Mouse (Mus musculus) midbrain, embryonic 13.5 days (tissue): ENCODE measurements around the gene Cyp2b19. TPM values are rescaled to one million over a fixed set of nuclear protein-coding genes. Genes with fewer than 3 reads are reported as not detected.

ENCODE experiments used
- ATAC-seq: fragments of 200-750 bp; cut with Nextera tagmentation; 2 replicates; pipeline ENCODE4 v1.8.0; 2017; ENCODE audit warnings: mild to moderate bottlenecking, moderate TSS enrichment, moderate library complexity
- H3K27ac ChIP-seq: fragments of 300-500 bp; sonication (generic); 2 replicates; pipeline ENCODE4 v1.5.1; 2015; ENCODE audit warnings: inconsistent platforms, mild to moderate bottlenecking, moderate library complexity
- H3K27me3 ChIP-seq: fragments of 300-500 bp; sonication (generic); 2 replicates; pipeline ENCODE4 v1.6.1; 2015; ENCODE audit warnings: mild to moderate bottlenecking, inconsistent platforms
- H3K36me3 ChIP-seq: fragments of 300-500 bp; sonication (generic); 2 replicates; pipeline ENCODE4 v1.6.1; 2015; ENCODE audit warnings: mild to moderate bottlenecking, inconsistent platforms
- H3K4me1 ChIP-seq: fragments of 300-500 bp; sonication (generic); replicated peaks from 2 replicates; pipeline ENCODE4 v1.6.1; 2015; ENCODE audit warnings: inconsistent platforms
- H3K4me2 ChIP-seq: fragments of 300-500 bp; sonication (generic); replicated peaks from 2 replicates; pipeline ENCODE4 v1.6.1; 2015; ENCODE audit warnings: moderate library complexity, mild to moderate bottlenecking, inconsistent platforms
- H3K4me3 ChIP-seq: fragments of 300-500 bp; sonication (generic); replicated peaks from 2 replicates; pipeline ENCODE4 v1.5.1; 2015; ENCODE audit warnings: mild to moderate bottlenecking, inconsistent platforms
- H3K9ac ChIP-seq: fragments of 300-500 bp; sonication (generic); replicated peaks from 2 replicates; pipeline ENCODE4 v1.6.1; 2015; ENCODE audit warnings: mild to moderate bottlenecking, inconsistent platforms
- H3K9me3 ChIP-seq: fragments of 300-500 bp; sonication (generic); 2 replicates; pipeline ENCODE4 v1.6.1; 2016; ENCODE audit warnings: mild to moderate bottlenecking, inconsistent platforms
- WGBS: fragments of 180-500 bp; shearing (Covaris S2); methylation state at CpG from one replicate; pipeline ENCODE4 v1.1.7; 2015; 5-methylcytosine and 5-hydroxymethylcytosine counted together
- polyA plus RNA-seq: library from polyadenylated mRNA; unstranded; fragments of >200 nt; fragmentation: Nextera tagmentation; extraction: Ambion mirVana; gene quantifications from 2 replicates; pipeline ENCODE4 v1.2.1, GENCODE M21; 2015

The Cyp2b19 gene
- 0.27 and 0.38 TPM in 2 replicates for polyA plus RNA-seq

DNA sequence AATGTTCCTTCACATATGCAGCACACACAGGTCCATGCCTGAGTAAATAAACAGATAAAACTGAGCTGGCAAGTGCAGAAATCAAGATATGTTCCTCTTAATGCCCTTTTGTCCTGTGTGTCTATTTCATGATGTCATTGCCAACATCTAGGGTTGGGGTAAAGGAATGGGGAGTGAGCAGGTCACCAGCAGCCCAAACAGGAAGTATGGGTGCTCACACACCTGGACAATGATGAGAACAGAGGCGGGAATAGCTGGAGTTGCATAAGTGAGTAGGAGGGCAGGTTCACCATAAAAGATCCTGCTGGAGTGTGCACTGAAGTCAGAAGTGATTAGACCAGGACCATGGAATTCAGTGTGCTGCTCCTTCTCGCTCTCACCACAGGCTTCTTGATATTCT lies at the start of gene Cyp2b19:
Gene Cyp2b19 (plus strand): TSS at position 301 of the 400 bp plus-strand sequence.
- H3K9me3 ChIP-seq: peaks cover 5% of the 10 kb centered on the region; the same call in 1 of the 2 replicates
- no peak for ATAC-seq
- no peak within 1 kb of the TSS for H3K9ac ChIP-seq
- H3K4me3 ChIP-seq: no peak within 1 kb of the TSS
- H3K4me2 ChIP-seq: no peak within 1 kb of the TSS
- no peaks in the 10 kb centered on the region for H3K36me3 ChIP-seq
- no peaks in the 10 kb centered on the region for H3K27me3 ChIP-seq
- H3K27ac ChIP-seq: no peak within 1 kb of the TSS
- WGBS: 83% methylated on average over 2 of the region's 2 CpGs
- no peaks in the 10 kb centered on the region for H3K4me1 ChIP-seq

DNA sequence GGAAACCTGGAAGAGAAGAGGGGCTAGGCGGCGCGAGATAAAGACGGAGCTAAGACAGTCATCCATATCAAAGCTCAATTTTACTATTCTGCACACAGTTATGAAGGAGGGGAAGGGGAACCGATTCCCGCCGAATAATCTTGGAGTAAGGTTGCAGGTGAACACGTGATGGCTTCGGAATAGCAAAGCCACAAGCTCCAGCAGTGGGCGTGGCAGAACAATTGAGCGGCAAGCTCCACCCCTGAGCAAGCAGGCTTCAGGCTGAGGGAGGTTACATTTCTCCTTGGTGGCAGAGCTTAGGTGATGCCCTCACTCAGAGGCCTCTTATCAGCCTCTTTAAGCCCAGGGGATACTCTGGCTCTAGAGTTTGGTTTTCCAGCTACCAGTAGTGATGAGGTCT lies 45.9 kb upstream of the Cyp2b19 start:
- H3K4me2 ChIP-seq: no peak overlapping the region
- whole genome bisulfite sequencing: 93% methylated on average over 11 of the region's 11 CpGs

DNA sequence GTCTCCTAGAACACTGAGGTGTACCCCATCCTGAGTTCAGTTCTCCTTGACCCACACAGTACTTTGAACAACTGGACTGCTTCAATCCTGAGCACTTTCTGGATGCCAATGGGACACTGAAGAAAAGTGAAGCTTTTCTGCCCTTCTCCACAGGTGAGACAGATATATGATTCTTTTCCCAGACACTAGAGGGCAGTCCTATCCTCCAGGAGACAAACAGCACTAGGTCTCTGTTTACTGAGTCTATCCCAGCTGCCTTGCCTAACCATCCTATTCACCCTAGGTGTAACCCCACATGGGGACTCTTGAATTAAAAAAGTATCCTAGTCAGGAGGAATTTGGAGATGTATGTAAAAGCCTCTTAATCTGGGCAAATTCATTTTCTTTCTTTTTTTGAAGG lies 18.0 kb upstream of the Cyp2b19 start:
- H3K4me3 ChIP-seq: no peak overlapping the region
- no peaks in the 10 kb centered on the region for H3K27me3 ChIP-seq
- H3K36me3 ChIP-seq: no peaks in the 10 kb centered on the region
- no peaks in the 10 kb centered on the region for H3K4me1 ChIP-seq
- no peak overlapping the region for H3K27ac ChIP-seq
- H3K4me2 ChIP-seq: no peak overlapping the region
- H3K9ac ChIP-seq: no peak overlapping the region
- no peak for ATAC-seq
- H3K9me3 ChIP-seq: no peaks in the 10 kb centered on the region

More for the DNA sequence above, 45.9 kb upstream of the Cyp2b19 start:
- no peak for ATAC-seq
- H3K9me3 ChIP-seq: peaks cover 11% of the 10 kb centered on the region; the same call in 1 of the 2 replicates
- H3K4me1 ChIP-seq: no peaks in the 10 kb centered on the region
- H3K27ac ChIP-seq: no peak overlapping the region
- no peaks in the 10 kb centered on the region for H3K36me3 ChIP-seq
- no peak overlapping the region for H3K9ac ChIP-seq
- H3K27me3 ChIP-seq: no peaks in the 10 kb centered on the region
- H3K4me3 ChIP-seq: no peak overlapping the region

DNA sequence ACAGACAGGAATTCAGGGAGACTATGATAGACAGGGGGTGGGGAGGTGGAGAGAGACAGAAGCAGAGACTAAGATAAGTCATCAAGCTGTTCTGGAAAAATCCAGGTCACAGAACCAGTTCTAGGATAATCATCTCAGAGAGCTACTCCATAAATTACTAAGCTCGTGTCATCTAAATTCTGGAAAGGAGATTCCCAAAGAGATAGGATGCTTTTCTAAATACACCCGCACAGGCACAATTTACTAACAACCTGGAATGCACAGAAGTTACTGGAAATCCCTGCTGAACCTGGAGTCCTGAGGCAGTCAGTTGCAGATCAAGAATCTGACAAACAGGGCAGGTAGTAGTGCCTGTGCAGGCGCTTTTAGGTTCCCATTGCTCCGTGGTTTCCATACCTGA lies 13.0 kb upstream of the Cyp2b19 start:
- Histone ChIP-seq H3K4me3 (no peak overlapping the region), H3K27ac (no peak overlapping the region), H3K27me3 (no peaks in the 10 kb centered on the region), H3K4me1 (no peaks in the 10 kb centered on the region), H3K9ac (no peak overlapping the region), H3K4me2 (no peak overlapping the region), H3K36me3 (no peaks in the 10 kb centered on the region), H3K9me3 (no peaks in the 10 kb centered on the region)
- no peak for ATAC-seq
- 78% methylated on average over 4 of the region's 4 CpGs for WGBS

DNA sequence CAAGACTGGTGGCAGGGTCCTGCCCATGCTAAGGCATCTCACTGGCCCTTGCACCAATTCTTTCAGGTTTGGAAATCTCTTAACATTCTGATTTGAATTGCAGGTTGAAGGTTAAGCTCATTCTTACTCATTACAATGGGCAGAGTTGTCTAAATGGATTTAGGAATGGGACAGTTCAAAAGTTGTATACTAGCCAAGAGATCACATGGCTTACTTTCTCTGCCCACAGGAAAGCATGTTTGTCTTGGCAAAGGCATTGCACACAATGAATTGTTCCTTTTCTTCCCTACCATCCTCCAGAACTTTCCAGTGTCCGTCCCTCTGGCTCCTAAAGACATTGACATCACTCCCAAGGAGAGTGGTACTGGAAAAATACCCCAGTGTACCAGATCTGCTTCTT lies 11.5 kb upstream of the Cyp2b19 start:
- Histone ChIP-seq H3K27ac (no peak overlapping the region), H3K4me3 (no peak overlapping the region)

DNA sequence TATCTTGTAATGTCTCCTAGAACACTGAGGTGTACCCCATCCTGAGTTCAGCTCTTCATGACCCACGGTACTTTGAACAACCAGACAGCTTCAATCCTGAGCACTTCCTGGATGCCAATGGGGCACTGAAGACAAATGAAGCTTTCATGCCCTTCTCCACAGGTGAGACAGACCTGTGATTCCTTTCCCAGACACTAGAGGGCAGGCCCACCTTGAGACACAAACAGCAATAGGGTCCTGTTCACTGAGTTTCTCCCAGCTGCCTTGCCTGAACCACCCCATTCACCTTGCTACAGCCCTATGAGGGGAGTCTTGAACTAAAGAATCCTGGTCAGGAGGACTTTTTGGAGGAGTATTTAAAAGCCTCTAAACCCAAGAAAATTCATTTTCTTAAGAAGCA lies 10.1 kb downstream of the Cyp2b19 start:
- no peak overlapping the region for H3K27ac ChIP-seq
- no peak for ATAC-seq
- no peak overlapping the region for H3K9ac ChIP-seq
- no peaks in the 10 kb centered on the region for H3K4me1 ChIP-seq
- no peaks in the 10 kb centered on the region for H3K36me3 ChIP-seq
- 65% methylated on average over 1 of the region's 1 CpGs for WGBS
- no peak overlapping the region for H3K4me3 ChIP-seq
- no peaks in the 10 kb centered on the region for H3K27me3 ChIP-seq
- no peak overlapping the region for H3K4me2 ChIP-seq
- H3K9me3 ChIP-seq: 0 out of 2 replicates have a peak, but pooled peaks cover 4% of the 10 kb centered on the region

More for the DNA sequence above, 11.5 kb upstream of the Cyp2b19 start:
- ATAC-seq: no peak
- Histone ChIP-seq H3K27me3 (no peaks in the 10 kb centered on the region), H3K4me1 (no peaks in the 10 kb centered on the region), H3K36me3 (no peaks in the 10 kb centered on the region), H3K9me3 (no peaks in the 10 kb centered on the region), H3K4me2 (no peak overlapping the region), H3K9ac (no peak overlapping the region)
- WGBS: 67% methylated on average over 1 of the region's 1 CpGs

DNA sequence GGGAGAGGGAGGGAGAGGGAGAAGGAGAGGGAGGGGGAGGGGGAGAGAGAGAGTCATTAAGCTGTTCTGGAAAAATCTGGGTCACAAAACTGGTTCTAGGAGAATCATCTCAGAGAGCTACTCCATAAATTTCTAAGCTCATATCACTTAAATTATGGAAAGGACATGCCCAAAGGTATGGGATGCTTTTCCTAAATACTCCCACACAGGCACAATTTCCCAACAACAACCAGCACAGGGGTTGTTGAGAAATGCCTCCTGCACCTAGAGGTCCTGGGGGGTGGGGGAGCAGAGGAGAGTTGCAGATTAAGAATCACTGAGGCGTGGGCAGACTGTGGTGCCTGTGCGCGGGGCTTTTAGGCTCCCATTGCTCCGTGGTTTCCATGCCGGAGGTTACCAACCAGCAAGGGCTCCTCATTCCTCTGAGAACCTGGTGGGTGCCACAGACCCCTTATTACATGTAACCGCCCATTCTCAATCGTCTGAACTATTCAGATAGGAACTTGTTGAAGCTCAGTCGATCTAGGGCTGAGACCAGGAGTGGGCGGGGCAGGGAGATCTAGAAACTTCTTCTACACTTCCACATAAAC lies 13.0 kb downstream of the Cyp2b19 start:
- no peak for ATAC-seq
- Histone ChIP-seq H3K9ac (no peak overlapping the region), H3K36me3 (no peaks in the 10 kb centered on the region), H3K9me3 (0 out of 2 replicates have a peak, but pooled peaks cover 4% of the 10 kb centered on the region), H3K27me3 (no peaks in the 10 kb centered on the region), H3K4me2 (no peak overlapping the region), H3K27ac (no peak overlapping the region), H3K4me1 (no peaks in the 10 kb centered on the region), H3K4me3 (no peak overlapping the region)
- 85% methylated on average over 9 of the region's 9 CpGs for WGBS

DNA sequence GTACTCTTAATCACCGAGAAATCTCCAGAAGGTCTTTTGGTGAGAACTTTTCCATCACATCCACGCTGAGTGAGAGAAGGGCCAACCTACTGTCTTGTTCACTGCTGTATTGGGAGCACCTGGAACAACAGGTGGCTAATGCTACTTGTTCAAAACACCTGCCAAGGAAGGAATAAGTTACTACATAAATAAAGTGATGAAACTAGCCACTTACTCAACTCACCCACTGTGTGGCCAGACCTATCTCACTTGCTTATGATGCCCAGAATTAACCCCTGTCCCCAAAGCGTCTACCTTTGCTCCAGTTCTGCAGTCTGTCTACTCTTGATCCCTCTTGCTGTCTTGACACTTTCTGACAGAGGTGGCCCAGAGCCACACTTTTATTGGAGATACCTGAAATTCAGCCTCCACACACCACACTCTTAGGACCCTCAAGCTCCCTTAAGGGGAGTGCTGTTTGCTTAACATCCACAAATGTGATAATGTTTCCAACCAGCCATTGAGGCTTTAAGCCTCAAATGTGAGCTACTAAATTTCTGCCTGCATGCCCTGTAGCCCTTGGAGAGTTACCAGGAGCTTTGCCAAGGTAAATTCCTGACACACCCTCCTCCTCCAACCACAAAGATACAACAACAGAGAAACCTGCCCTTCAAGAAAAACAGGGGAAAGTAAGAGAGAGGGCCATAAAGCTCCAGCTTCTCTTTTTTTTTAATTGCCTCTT lies 16.1 kb downstream of the Cyp2b19 start:
- no peaks in the 10 kb centered on the region for H3K4me1 ChIP-seq
- H3K27me3 ChIP-seq: no peaks in the 10 kb centered on the region
- H3K9me3 ChIP-seq: no peaks in the 10 kb centered on the region
- H3K36me3 ChIP-seq: no peaks in the 10 kb centered on the region
- H3K9ac ChIP-seq: no peak overlapping the region
- 81% methylated on average over 3 of the region's 3 CpGs for WGBS
- no peak for ATAC-seq
- no peak overlapping the region for H3K27ac ChIP-seq
- H3K4me3 ChIP-seq: no peak overlapping the region
- H3K4me2 ChIP-seq: no peak overlapping the region

DNA sequence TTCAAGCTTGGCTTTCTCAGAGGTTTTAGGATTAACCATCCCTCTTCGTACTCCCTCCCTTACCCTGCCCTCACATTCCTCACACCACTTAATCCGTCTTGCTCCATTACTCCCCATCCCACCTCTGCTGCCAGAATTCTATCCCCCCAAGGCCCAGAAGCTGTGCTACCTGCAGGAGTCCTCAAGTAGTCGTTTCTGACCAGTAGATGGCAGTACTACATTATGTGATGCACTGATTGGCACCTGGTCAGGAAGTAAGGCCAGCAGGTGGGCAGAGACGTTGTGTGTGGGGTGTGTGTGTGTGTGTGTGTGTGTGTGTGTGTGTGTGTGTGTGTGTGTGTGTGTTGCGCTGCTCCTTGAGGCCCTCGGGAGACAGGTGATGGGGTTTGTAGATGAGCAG lies 18.9 kb downstream of the Cyp2b19 start:
- WGBS: 3% methylated on average over 4 of the region's 6 CpGs
- no peak overlapping the region for H3K4me2 ChIP-seq
- no peaks in the 10 kb centered on the region for H3K36me3 ChIP-seq
- no peaks in the 10 kb centered on the region for H3K27me3 ChIP-seq
- no peak overlapping the region for H3K9ac ChIP-seq
- no peak overlapping the region for H3K27ac ChIP-seq
- H3K9me3 ChIP-seq: no peaks in the 10 kb centered on the region
- no peak for ATAC-seq
- H3K4me3 ChIP-seq: no peak overlapping the region
- H3K4me1 ChIP-seq: peaks cover 4% of the 10 kb centered on the region; the same call in 1 of the 2 replicates

DNA sequence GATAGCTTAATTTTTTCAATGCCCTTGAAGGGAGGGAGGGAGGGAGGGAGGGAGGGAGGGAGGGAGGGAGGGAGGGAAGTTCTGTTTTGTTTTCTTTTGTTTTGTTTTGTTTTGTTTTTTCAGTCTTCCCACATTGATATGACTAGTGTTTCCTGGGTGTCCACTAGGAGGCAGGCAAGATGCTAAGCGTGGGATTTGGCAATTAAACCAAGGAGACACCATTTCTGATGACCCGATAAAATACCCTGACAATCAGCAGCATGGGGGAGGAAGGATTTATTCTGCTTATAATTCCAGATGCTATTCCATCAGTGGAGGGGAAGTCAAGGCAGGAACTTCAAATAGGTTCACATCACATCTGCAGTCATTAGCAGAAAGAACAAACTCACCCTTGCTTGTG lies 20.9 kb downstream of the Cyp2b19 start:
- H3K9ac ChIP-seq: no peak overlapping the region
- H3K4me3 ChIP-seq: no peak overlapping the region
- WGBS: 60% methylated on average over 2 of the region's 2 CpGs
- H3K4me1 ChIP-seq: peaks cover 10% of the 10 kb centered on the region; the same call in 1 of the 2 replicates
- H3K36me3 ChIP-seq: no peaks in the 10 kb centered on the region
- ATAC-seq: no peak
- H3K27ac ChIP-seq: no peak overlapping the region
- no peaks in the 10 kb centered on the region for H3K9me3 ChIP-seq
- no peaks in the 10 kb centered on the region for H3K27me3 ChIP-seq
- no peak overlapping the region for H3K4me2 ChIP-seq

DNA sequence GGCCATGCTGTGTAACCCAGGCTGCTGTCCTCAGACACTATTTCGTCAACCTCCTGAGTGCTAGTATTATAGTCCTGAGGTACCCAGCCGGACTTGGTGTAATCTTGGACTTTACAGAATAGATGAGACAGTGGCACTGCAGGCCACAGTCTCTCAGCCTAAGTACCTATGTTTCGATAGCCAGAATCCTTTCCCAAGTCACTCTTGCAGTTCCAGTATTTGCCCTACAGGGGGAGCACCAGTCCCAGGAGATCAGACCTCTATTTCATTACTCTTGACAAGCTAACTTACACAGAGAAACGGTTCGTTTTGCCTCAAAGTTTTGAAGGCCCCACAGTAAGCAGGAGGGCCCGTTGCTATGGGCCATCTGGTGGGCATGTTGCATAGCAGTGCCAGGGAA lies 21.5 kb downstream of the Cyp2b19 start:
- Histone ChIP-seq H3K9me3 (no peaks in the 10 kb centered on the region), H3K4me2 (no peak overlapping the region), H3K4me3 (no peak overlapping the region), H3K27ac (no peak overlapping the region), H3K4me1 (peaks cover 10% of the 10 kb centered on the region; the same call in 1 of the 2 replicates), H3K9ac (no peak overlapping the region), H3K27me3 (no peaks in the 10 kb centered on the region), H3K36me3 (no peaks in the 10 kb centered on the region)
- no peak for ATAC-seq
- WGBS: 27% methylated on average over 6 of the region's 6 CpGs

DNA sequence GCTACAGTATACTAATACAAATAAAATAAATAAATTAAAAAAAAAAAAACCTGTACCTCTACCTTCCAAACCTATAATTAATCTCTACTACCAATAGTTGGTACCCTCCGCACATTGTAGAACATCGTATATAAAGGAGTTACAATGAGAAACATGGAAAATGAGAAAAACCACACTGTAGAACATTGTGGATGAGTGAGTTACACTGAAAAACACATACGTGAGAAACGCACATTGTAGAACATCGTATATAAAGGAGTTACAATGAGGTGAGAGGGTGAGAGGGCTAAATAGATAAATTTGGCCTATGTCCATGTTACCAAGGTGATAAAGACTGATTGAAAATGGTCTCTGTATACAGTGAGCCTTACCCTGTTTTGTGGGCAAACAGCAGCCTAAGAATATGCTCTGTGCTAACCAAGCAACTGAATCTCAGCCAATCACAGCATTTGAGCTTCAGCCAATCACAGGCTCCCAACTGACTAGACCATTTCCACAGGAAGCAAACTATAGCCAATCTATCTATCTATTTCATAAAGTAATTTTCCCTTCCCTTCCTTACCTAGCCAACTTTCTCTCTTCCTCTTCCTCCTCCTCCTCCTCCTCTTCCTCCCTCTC lies 23.0 kb downstream of the Cyp2b19 start:
- Histone ChIP-seq H3K9me3 (no peaks in the 10 kb centered on the region), H3K36me3 (no peaks in the 10 kb centered on the region), H3K4me3 (no peak overlapping the region), H3K27me3 (no peaks in the 10 kb centered on the region), H3K27ac (no peak overlapping the region), H3K9ac (no peak overlapping the region), H3K4me2 (no peak overlapping the region; the same call in 1 of the 2 replicates), H3K4me1 (peaks cover 10% of the 10 kb centered on the region; the same call in 1 of the 2 replicates)
- peak; percentile 62 for ATAC-seq
- WGBS: 81% methylated on average over 5 of the region's 5 CpGs
